Mouse (Mus musculus) cerebellum, postnatal 4 days (tissue): Measurements from ENCODE around the gene Mri1.

ENCODE experiments used
- DNase-seq, 2 experiments: peaks; one replicate each; pipeline ENCODE4 v3.0.0; 2022; ENCODE audit warnings: low spot score in 2 of 2, mixed read lengths in 1 of 2

The Mri1 gene

DNA sequence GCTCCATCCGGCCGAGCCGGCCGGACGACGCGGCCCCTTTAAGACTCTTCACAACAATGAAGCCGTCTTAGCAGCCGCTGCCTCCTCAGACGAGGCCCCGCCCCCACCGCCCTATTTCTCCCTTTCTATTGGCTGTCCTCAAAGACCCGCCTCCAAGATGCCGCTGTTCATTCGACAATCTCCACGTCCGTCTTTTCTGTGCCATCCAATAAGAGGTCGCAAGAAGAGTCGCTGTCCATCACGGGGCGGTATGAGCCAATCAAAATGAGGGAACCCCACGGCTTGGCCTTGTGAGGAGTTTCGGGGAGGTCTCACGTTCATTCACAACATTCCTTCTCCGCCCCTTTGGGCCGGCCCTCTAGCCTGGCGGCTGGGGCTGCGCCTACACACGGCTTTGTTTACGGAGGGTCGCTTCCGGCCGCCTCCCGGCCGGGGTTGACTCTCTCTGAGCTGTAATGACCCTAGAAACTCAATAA, 20.1 kb downstream of the Mri1 start, which contains the start of gene Zswim4:
Gene Zswim4 (minus strand): TSS at position 58 of the 476 bp plus-strand sequence.
- DNase-seq, result peak; percentile 97 to 100

DNA sequence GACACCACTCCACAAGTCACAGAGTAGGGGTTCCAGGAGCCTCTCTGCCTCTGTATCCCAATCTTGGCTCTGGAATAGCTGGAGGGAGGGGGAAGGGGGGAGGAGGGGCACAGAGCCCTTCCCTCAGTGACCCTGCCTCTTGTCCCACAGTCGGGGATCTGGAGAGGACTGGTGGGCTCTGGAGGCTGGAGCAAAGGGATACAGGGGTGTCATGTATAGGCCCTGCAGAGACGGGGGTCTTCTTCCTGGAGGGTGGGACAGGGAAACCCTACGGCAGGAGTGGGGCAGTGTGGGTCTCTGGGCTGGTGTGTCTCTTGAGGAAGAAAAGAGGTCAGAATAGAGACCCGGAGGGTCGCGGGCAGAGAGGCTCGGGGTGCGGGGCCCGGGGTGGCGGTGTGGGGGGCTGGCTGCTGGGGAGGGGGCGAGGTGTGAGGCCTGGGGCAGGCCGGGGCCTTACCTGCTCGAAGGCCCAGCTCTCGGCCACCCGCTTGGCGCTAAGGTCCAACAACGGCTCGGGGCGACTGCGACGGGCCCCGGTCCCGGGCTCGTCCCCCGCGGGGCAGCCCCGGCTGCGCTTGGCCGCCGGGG, 20.6 kb downstream of the Mri1 start:
- no peak for DNase-seq

DNA sequence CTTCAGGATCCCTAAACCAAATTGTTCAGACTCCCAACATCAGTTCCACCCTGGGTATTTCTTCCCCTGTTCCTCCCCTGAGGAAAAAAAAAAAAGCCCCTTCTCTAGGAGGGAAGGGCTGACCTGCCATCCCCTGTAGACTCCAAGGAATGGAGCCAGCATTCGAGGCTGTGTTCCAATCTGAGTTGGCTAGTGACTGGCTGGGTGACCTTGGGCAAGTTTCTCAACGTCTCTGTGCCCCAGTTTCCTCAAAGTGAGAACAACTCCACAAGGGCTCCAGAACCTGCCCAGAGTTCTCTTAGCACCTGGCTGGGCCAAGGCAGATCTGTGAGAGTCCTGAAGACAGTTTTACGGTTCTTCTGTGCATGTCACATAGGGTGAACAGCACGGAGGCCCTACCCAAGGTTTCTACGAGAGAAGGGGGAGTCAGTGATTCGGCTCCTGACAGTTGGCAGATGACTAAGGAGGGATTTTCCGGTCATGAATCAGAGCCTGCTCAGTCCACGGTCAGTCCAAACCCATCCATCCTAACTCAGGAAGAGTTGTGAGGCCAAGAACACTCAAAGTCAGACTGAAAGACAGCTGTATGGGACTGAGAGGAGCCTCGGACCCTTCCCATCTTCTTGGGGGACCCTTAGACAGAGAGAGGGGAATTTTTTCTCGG, 21.2 kb downstream of the Mri1 start:
- DNase-seq, result no peak

DNA sequence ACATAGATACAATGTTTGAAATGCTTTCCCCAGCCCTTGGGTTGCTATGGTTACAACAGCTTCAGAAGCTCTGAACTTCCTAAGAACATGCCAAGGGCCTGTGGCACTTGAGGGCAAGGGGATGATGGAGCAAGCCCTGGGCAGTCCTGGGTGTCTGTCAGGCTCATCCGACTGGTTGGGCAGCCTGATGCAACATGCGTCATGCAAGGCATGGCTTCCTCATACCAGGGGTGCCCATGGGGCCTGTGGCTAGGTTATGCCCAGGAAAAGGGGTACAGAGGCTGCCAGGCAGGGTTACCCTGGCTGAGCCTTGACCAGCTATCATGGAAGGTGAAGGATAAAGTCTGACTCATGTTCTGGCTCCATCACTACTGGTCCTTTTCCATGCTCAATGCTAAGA, 24.1 kb downstream of the Mri1 start:
- DNase-seq, result no peak

DNA sequence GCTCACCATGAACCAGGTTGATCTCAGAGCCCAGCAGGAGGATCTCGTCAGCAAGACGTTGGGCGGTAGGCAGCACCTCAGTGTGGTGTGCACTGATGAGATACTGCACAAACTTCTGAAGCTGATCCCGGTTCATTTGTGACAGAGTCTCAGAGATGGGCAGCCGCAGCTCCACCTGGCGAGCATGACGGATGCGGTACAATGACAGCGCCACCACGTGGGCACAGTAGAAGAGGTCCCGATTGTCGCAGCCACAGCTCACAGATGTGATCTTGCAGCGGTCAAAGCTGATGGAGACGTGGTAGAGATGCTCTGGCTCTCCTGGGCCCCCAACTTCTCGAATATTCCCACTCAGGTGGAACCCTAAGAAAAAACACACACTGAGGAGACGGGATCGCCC, 26.4 kb downstream of the Mri1 start:
- no peak for DNase-seq

DNA sequence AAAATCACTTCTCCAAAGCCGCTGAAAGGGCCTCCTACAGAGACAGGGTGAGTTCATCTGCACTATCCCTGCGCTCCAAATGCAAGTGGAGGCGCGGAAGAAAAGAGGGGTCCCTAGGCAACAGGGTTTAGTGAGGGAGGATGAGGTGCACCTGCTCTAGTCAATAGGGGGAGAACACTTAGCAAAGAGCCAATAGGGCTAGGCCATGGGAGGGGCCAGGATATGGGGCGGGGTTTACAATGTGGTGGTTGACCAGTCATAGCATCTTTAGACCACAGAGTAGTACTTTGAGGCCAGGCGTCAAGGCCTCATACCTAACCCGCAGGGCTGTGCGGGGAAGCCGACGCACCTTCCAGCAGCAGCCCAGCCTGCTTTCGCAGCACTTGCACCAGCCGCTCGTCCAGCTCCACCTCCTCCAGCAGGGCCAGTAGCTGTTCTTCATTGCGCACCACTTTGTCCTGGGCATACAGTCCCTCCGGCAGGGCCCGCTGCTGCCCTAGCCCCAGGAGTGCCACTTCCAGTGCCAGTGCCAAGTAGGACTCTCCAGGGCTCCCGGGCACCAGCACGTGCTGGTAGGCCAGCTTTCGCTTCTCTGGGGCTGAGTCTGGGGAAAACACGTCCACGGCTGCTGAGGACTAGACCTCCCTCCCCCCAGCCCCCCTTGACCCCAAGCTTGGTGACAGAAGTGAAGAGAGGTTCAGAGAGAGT, 33.6 kb downstream of the Mri1 start:
- DNase-seq, result no peak

DNA sequence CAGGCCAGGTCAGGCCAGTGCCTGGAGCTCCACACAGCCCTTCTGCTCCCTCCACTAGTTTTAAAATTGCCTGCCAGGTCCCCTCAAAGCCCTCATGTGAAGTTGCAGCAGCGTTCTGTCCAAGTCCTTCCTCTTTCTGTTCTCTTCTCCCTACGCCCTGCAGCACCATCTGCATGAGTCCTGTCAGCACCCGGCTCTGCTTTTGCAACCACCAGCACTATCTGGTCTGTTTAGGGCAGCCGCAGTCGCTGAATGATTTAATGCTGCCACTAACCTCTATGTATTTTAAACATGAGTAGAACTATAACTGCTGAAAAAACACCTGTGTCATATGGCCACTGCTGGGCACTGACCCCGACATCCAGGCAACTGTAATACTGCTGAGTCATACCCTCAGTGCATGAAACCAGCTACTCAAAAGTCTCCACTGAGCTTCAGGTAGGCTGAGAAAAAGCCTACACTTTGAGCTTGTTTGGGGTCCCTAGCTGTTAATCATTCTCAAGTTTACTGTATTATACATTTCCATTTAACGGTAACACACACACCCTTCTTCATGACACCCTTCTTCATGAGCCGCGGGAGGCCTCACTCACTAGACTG, 34.5 kb downstream of the Mri1 start:
- DNase-seq, result no peak

DNA sequence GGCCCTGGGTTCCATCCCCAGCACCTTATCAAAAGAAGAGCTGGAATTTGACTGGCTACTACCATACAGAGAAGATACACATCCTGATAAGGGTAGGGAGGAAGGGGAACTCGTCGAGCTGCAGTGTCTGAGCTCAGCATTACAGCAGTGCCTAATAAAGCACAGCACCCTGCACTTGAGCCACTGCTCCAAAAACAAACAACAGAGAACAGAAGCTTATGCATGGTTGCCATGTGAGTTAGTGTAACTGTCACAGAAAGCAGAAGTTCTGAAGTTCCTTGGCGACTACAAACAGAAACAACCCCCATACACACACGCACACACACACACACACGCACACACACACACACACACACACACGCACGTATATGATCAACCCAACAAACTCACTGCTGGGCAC, 37.0 kb downstream of the Mri1 start:
- no peak for DNase-seq

DNA sequence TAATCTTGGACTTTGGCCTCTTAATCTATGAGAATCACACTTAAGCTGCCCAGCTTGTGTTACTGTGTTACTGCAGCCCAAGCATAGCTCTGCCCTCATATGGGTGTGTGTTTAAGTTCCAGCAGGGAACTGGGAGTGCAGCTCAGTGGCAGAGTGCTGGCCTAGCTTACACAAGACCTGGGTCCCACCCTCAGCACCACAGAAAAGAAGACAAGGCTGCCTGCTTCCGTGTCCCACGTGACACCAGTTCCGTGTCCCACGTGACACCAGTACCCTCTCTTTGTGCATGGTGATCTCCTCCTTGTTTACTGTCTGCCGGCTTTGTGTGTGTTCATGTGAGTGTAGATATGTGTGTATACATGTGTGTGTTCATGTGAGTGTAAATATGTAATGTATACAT, 39.0 kb downstream of the Mri1 start:
- DNase-seq, result no peak

DNA sequence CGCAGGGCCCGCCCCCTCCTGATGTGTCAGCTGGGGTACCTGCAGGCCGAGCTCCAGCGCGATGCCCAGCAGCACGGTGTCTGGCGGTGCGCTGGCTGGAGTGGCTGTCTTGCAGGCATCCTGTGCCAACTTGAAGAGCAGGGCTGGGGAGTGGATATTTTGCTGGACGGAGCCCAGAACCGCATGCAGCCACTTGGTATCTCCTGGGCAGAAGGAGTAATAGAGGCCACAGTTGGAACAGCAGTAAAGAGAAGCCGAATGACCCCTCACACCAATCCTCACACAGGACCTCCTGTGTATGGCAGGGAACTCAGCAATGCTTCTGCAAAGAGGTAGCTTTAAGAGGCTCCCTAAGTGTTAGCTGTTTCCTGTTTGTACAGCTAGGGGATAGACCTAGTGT, 39.9 kb downstream of the Mri1 start:
- DNase-seq, result no peak

DNA sequence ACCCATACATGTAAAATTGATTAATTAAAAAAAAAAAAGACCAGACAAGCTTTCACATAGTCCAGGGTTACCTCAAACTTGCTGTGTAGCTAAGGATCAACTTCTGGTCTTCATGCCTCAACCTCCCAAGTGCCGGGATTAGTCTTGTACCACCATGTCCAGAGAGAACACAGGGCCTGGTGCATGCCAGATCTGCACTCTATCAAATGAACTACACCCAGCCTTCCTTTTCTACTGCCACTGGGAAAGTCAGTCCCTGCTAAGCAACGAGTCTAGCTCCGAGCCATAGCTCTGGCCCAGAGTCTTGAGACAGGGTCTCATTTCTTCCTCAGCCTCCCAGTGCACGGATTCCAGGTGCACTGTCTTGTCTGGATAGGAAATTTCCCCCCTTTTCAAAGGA, 43.8 kb downstream of the Mri1 start:
- no peak for DNase-seq

DNA sequence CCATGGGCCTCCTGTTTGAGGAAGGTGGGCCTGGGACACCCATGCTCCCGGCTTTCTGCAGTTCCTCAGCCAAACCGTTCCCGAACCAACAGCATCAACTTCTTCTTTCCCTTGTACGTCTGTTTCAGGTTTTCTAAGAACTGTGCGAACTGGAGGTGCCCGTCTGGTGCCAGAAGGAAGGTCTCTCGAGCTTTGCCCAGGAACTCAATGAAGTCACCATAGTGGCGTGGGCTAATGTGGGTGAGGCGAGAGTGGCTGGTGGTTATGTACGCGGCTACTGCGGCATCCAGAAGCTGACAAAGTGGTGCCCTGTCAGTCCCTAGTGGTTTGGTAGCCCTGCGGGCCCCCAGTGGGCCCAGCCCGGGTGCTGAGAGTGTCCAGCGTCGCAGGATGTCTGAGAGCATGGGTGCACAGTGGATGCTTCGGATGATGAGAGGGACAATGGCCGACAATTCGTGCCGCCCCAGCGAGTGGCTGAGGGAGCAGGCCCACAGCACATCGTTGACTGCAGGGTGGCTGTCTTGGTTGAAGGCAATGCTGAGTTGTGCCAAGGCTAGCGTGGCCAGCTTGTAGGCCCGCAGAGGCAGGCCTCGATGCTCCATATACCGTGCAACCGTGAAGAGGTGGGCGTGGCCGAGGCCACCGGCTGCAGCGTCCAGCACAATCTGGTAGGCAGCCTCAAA, 45.1 kb downstream of the Mri1 start:
- DNase-seq, result no peak

DNA sequence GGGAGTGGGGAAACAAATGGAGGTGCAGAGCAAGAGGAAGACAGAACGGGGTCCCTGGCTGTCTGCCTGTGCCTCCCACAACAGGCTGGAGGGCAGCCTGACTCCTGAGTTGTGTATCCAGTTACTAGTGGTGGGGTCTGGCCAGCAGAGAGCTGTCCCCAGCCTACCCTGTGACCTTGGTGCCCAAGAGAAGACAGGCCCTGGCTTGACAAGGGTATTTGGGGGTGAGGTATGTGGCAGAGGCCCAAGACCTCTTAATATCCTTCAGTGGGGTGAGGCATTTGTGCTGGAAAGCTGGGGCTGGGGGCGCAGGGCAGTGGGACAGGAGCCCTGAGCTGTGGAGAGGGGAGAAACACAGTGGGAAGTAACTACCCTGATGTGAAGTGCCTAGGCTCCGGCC, 45.9 kb downstream of the Mri1 start:
- no peak for DNase-seq

DNA sequence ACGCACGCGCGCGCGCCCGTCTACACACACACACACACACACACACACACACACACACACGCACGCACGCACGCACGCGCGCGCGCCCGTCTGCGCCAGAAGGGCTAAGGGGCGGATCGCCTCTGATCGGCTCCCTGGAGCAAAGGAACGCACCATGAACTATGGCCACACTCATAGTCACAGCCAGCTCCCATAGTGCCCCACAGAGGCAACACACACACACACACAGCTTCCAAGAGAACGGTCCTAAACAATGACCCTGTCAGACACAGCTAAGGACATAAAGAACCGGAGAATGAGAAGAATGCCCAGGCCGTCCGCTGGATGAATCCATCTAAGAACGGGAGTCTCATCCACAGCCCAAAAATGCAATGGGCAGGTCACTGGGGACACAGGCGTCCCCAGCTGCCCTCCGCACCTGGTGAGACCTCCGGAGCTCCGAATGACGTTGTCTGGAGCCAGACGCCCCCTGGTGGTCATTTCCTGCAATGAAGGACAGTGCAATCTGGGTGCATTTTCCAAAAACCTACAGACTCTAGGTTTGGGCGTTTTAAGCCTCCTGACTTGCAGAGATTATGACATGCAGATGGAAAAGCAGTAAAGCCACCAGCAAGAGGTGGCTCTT, 46.8 kb downstream of the Mri1 start:
- DNase-seq, result peak; percentile 78 to 84

DNA sequence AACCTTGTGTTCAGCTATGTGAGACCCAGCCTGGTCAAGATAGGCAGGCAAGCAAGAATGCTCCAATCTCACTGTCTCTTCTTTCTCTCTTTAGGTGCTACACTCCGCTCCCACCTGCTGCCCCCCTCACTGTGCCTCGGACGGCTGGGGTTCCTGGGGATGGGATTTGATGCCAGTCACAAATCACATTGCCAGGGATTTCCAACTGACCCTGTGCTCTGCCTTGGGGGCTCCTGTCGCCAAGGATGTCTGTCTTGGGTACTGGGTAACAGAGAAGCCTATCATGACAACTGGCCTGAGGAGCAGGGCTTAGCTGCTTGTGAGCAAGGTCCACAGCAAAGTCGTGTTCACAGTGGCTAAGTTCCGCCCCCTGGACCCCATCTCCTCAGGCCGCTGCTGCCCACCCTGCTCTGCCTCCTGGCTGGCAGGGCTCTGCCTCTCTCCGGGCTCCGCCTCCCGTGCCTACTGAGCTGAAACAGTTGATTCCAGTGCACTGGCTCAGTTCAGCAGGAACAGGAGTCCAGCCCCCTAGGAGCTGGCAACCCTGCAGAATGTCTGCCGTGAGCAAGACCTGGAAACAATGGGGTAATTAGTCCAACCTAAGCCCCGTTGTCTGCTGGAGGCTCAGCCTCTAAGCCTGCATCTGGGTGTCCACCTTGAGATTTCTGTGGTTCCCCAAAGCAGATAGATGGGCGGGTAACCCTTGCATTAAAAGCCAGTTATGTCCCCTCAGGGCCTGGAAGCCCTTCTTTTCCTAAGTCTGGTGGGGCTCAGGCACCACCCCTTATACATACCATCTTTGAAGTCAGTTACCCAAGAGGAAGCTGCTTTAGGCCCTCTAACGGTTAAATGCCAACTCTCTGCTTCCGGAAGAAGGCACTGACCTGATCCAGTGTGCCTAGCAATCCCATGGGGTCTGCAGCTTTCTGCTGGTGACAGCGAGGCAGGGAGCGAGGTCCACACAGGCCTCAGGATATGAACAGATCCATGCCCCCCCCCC, 48.4 kb downstream of the Mri1 start:
- no peak for DNase-seq

DNA sequence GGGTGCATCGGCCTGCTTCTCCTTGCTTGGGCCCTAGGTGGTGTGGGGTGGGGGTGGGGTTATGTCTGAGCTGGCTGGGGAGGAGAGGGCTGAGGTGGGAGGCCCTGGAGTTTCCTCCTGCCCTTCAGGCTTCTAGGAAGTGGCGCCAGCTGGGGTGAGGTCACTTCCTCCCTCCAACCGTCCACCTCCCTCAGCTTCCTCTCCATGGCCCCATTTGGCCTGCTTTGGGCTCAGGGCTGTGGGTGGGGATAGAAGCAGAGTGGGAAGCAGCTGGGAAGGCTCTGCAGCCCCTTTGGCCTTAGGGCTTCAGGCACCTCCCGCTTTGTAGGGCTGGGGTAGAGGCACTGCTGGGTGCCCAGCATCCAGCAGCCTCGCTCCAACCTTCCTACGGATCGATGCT, 49.3 kb downstream of the Mri1 start:
- no peak for DNase-seq

DNA sequence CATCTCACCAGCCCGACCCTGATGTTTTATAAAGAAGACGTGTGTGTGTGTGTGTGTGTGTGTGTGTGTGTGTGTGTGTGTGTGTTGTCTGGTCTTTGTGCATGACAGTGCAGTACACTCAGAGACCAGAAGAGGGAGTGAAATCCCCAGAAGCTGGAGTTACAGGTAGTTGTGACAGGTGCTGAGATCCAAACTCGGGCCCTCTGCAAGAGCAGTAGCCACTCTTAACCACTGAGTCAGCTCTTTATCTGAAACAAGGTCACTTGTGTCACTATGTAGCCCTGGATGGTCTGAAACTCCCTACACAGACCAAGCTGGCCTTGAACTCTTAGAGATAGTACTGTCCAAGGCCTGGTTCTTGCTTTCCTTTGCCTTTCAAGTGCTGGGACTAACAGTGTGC, 50.5 kb downstream of the Mri1 start:
- no peak for DNase-seq

DNA sequence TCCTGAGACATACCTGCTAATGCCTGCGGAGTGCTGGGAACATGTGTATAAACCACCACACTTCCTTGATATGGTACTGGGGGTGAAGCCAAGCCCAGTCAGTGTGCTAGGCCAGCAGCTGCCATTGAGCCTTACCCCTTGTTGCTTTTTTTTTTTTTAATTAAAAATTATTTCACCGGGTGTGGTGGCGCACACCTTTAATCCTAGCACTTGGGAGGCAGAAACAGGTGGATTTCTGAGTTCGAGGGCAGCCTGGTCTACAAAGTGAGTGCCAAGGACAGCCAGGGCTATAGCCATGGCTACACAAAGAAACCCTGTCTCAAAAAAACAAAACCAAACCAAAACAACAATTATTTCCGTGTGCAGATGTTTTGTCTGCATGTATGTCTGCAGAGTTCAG, 52.1 kb downstream of the Mri1 start:
- DNase-seq, result no peak

DNA sequence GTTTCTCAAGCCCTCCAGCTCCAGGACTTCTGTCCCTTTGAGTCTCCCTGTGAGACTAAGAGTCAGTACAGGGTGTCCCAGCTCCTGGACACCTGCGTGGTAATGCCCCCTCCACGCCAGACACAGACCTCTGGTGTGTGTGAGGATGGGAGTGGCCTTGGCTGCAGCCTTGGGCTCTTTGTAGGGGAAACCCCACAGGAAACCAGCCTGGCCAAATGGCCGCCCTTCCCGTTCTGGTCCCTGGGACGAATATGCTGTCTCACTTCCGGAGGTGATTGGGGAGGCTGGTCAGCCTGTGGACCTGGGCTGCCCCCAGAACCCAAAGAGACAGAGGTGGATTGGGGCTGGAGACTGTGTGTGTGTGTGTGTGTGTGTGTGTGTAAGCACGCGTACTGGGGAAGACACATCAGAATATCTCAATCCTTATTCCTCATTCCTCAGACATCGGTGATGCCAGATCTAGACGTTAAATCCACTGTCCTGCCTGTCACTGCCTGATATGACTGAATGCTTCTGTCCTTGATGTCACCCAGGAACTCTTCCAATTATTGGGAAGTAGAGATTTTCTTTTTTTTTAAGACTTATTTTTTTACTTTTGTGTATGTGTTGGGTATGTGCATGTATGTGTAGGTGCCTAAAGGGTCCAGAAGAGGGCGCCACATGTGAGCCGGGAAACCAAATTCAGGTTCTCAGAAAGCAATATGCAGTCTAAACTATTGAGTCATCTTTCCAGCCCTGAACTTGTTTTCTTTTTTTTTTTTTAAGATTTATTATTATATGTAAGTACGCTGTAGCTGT, 53.0 kb downstream of the Mri1 start:
- no peak for DNase-seq
